Mouse (Mus musculus) myocyte (in vitro differentiated cells): ENCODE data around the gene Cda. TPM values are rescaled to one million over a fixed set of nuclear protein-coding genes. Genes with fewer than 3 reads are reported as not detected.
A peak's percentile ranks its signal among the peaks of the same experiment; 100 is the strongest.

Experiments used
- H3K27me3 ChIP-seq: one replicate; pipeline ENCODE4 v1.6.1; 2011; ENCODE audit not compliant: control insufficient read depth, insufficient read depth, insufficient read length
- H3K36me3 ChIP-seq: one replicate; pipeline ENCODE4 v1.6.1; 2011; ENCODE audit not compliant: control insufficient read depth, insufficient read depth
- H3K4me2 ChIP-seq: one replicate; pipeline ENCODE4 v1.6.1; 2011; ENCODE audit warnings: low read depth, control low read depth
- H3K4me3 ChIP-seq: one replicate; pipeline ENCODE4 v1.5.1; 2011; ENCODE audit warnings: mild to moderate bottlenecking, control low read depth, moderate library complexity
- H3K79me2 ChIP-seq: one replicate; pipeline ENCODE4 v1.6.1; 2011; ENCODE audit not compliant: control insufficient read depth, insufficient read depth
- H3ac ChIP-seq: one replicate; pipeline ENCODE4 v1.6.1; 2011; ENCODE audit not compliant: control insufficient read depth, insufficient read length
- CEBPB ChIP-seq: IDR thresholded peaks from 2 replicates; pipeline ENCODE4 v1.6.1; 2011; ENCODE audit warnings: mild to moderate bottlenecking, moderate library complexity; ENCODE audit not compliant: poor library complexity, insufficient read depth, severe bottlenecking
- E2F4 ChIP-seq: IDR thresholded peaks from one replicate; pipeline ENCODE4 v1.6.1; 2011; ENCODE audit warnings: mild to moderate bottlenecking, control low read depth, moderate library complexity; ENCODE audit not compliant: insufficient read depth
- MAX ChIP-seq: IDR thresholded peaks from one replicate; pipeline ENCODE4 v1.6.1; 2011; ENCODE audit warnings: low read depth, mild to moderate bottlenecking, control low read depth
- MYOD1 ChIP-seq, 3 experiments: IDR thresholded peaks; one replicate each; pipeline ENCODE4 v1.6.1; 2011; ENCODE audit warnings: control low read depth in 2 of 3, low read depth in 2 of 3, mild to moderate bottlenecking in 2 of 3, moderate library complexity in 1 of 3; ENCODE audit not compliant: insufficient read length in 2 of 3, control insufficient read depth in 1 of 3
- MYOG ChIP-seq, 3 experiments: IDR thresholded peaks; one replicate each; pipeline ENCODE4 v1.6.1; 2011; ENCODE audit warnings: control low read depth in 2 of 3, low read depth in 2 of 3, mild to moderate bottlenecking in 2 of 3; ENCODE audit not compliant: insufficient read length in 2 of 3, control insufficient read depth in 1 of 3, insufficient read depth in 1 of 3
- POLR2A ChIP-seq: IDR thresholded peaks from one replicate; pipeline ENCODE4 v1.6.1; 2011; ENCODE audit warnings: low read depth, mild to moderate bottlenecking, control low read depth, moderate library complexity; ENCODE audit not compliant: insufficient read length
- POLR2AphosphoS2 ChIP-seq: IDR thresholded peaks from one replicate; pipeline ENCODE4 v1.6.1; 2011; ENCODE audit warnings: low read depth, control low read depth; ENCODE audit not compliant: insufficient read length
- REST ChIP-seq: IDR thresholded peaks from one replicate; pipeline ENCODE4 v1.6.1; 2011; ENCODE audit warnings: mild to moderate bottlenecking, control low read depth, moderate library complexity; ENCODE audit not compliant: insufficient read depth, insufficient read length
- SRF ChIP-seq: IDR thresholded peaks from one replicate; pipeline ENCODE4 v1.6.1; 2011; ENCODE audit warnings: low read depth; ENCODE audit not compliant: control insufficient read depth, insufficient read length
- TCF12 ChIP-seq: IDR thresholded peaks from one replicate; pipeline ENCODE4 v1.6.1; 2011; ENCODE audit warnings: mild to moderate bottlenecking, control low read depth; ENCODE audit not compliant: poor library complexity, insufficient read depth, severe bottlenecking
- TCF3 ChIP-seq: IDR thresholded peaks from one replicate; pipeline ENCODE4 v1.6.1; 2011; ENCODE audit warnings: low read depth, control low read depth; ENCODE audit not compliant: insufficient read length
- USF1 ChIP-seq: IDR thresholded peaks from one replicate; pipeline ENCODE4 v1.6.1; 2011; ENCODE audit warnings: low read depth, mild to moderate bottlenecking, control low read depth, moderate library complexity
- polyA plus RNA-seq: library from polyadenylated mRNA; unstranded; fragments of >200 nt; fragmentation: generic; extraction: Trizol; gene quantifications from one replicate; pipeline ENCODE4 v1.2.1, GENCODE M21; 2012; ENCODE audit warnings: missing spikeins

The Cda gene
- polyA plus RNA-seq, 1 experiment, result 6.0 TPM

GRCm38 (mm10) chr4:138307739-138308138, 60.1 kb downstream of the Cda start:
- Histone ChIP-seq H3K4me2 (no peak overlapping the region), H3K27me3 (no peaks in the 10 kb centered on the region), H3K79me2 (peaks cover 13% of the 10 kb centered on the region), H3ac (no peak overlapping the region), H3K36me3 (no peaks in the 10 kb centered on the region), H3K4me3 (no peak overlapping the region)
- no peak for TF ChIP-seq CEBPB
- no peak for TF ChIP-seq MYOD1 (IDR thresholded peaks at IDR 0.05; ENCODE audit: control insufficient read depth in 1 of 3, insufficient read length in 2 of 3, low read depth in 2 of 3)

GRCm38 (mm10) chr4:138307025-138307424, 60.8 kb downstream of the Cda start:
- no peaks in the 10 kb centered on the region for H3K36me3 ChIP-seq
- no peaks in the 10 kb centered on the region for H3K27me3 ChIP-seq
- TF ChIP-seq MYOD1 (IDR thresholded peaks at IDR 0.05; ENCODE audit: control insufficient read depth in 1 of 3, insufficient read length in 2 of 3, low read depth in 2 of 3) (no peak), MYOG (IDR thresholded peaks at IDR 0.05; ENCODE audit: control insufficient read depth in 1 of 3, insufficient read depth in 1 of 3, insufficient read length in 2 of 3, low read depth in 2 of 3) (no peak), POLR2A (no peak), E2F4 (no peak), TCF3 (no peak), POLR2AphosphoS2 (no peak)
- no peak overlapping the region for H3K4me2 ChIP-seq
- peaks cover 13% of the 10 kb centered on the region for H3K79me2 ChIP-seq
- H3ac ChIP-seq, result no peak overlapping the region
- no peak overlapping the region for H3K4me3 ChIP-seq

GRCm38 (mm10) chr4:138304340-138305104, 63.3 kb downstream of the Cda start, which contains the start of gene Ddost:
Gene Ddost, plus strand, starts transcription at chr4:138304730.
- peak within 1 kb of the TSS; percentile 28 for H3K4me3 ChIP-seq

GRCm38 (mm10) chr4:138303742-138304141, 64.0 kb downstream of the Cda start:
- peak overlapping the region; percentile 28 for H3K4me3 ChIP-seq
- H3K27me3 ChIP-seq, result no peaks in the 10 kb centered on the region
- no peak for TF ChIP-seq MYOG (IDR thresholded peaks at IDR 0.05; ENCODE audit: control insufficient read depth in 1 of 3, insufficient read depth in 1 of 3, insufficient read length in 2 of 3, low read depth in 2 of 3)
- peak overlapping the region; percentile 64 for H3K4me2 ChIP-seq
- H3K36me3 ChIP-seq, result no peaks in the 10 kb centered on the region
- no peak overlapping the region for H3ac ChIP-seq
- H3K79me2 ChIP-seq, result peaks cover 13% of the 10 kb centered on the region

More at GRCm38 (mm10) chr4:138304340-138305104, 63.3 kb downstream of the Cda start, which contains the start of gene Ddost:
- H3K27me3 ChIP-seq, result no peaks in the 10 kb centered on the region
- TF ChIP-seq REST, result no peak
- TF ChIP-seq MYOG (IDR thresholded peaks at IDR 0.05; ENCODE audit: control insufficient read depth in 1 of 3, insufficient read depth in 1 of 3, insufficient read length in 2 of 3, low read depth in 2 of 3), result peak in 1 of 3 experiments; percentile 32
- peak; percentile 83 for TF ChIP-seq POLR2AphosphoS2
- TF ChIP-seq POLR2A, result peak; percentile 78
- TF ChIP-seq SRF, result no peak
- no peak for TF ChIP-seq TCF3
- no peak for TF ChIP-seq MYOD1 (IDR thresholded peaks at IDR 0.05; ENCODE audit: control insufficient read depth in 1 of 3, insufficient read length in 2 of 3, low read depth in 2 of 3)
- no peak for TF ChIP-seq MAX
- no peak for TF ChIP-seq TCF12
- no peak for TF ChIP-seq USF1
- peak; percentile 75 for TF ChIP-seq E2F4
- TF ChIP-seq CEBPB, result no peak
- H3K79me2 ChIP-seq, result peaks cover 13% of the 10 kb centered on the region
- peak within 1 kb of the TSS; percentile 17 for H3ac ChIP-seq
- H3K4me2 ChIP-seq, result peak within 1 kb of the TSS; percentile 79
- no peaks in the 10 kb centered on the region for H3K36me3 ChIP-seq

GRCm38 (mm10) chr4:138303011-138303410, 64.8 kb downstream of the Cda start:
- Histone ChIP-seq H3K27me3 (peaks cover 7% of the 10 kb centered on the region), H3K79me2 (peaks cover 13% of the 10 kb centered on the region), H3ac (no peak overlapping the region), H3K4me3 (no peak overlapping the region), H3K36me3 (no peaks in the 10 kb centered on the region), H3K4me2 (no peak overlapping the region)
- TF ChIP-seq CEBPB (no peak), POLR2A (no peak), POLR2AphosphoS2 (no peak), MYOG (IDR thresholded peaks at IDR 0.05; ENCODE audit: control insufficient read depth in 1 of 3, insufficient read depth in 1 of 3, insufficient read length in 2 of 3, low read depth in 2 of 3) (no peak), TCF12 (no peak), MYOD1 (IDR thresholded peaks at IDR 0.05; ENCODE audit: control insufficient read depth in 1 of 3, insufficient read length in 2 of 3, low read depth in 2 of 3) (no peak), USF1 (no peak), SRF (no peak), TCF3 (no peak), REST (no peak), E2F4 (no peak), MAX (no peak)
